Mouse (Mus musculus): Measurements from ENCODE around the gene Lrrc2.
A peak's percentile ranks its signal among the peaks of the same experiment; 100 is the strongest.

Gene Lrrc2

DNA sequence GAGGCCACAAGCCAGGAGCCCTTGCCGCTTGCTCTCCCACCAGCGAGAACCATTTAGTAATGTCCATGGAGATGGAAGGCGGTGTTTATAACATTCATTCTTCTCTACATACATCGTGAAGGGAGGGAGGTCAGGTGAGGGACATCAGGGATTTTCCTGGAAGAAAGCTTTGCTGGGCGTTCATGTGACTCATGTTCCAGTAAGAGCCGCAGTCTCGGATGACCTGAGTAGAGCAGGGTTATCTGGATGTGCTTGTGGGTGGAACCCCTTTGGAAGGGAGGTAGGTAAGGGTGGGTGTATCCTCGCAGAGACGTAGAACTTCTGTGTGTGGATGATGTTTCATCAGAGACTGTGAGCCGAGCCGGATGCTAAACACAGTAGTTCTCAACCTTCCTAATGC is at the start of gene Lrrc2:
Gene Lrrc2 (plus strand): TSS at position 149 of the 400 bp plus-strand sequence.
- no peak for DNase-seq (ENCODE audit: low spot score in 2 of 2)

DNA sequence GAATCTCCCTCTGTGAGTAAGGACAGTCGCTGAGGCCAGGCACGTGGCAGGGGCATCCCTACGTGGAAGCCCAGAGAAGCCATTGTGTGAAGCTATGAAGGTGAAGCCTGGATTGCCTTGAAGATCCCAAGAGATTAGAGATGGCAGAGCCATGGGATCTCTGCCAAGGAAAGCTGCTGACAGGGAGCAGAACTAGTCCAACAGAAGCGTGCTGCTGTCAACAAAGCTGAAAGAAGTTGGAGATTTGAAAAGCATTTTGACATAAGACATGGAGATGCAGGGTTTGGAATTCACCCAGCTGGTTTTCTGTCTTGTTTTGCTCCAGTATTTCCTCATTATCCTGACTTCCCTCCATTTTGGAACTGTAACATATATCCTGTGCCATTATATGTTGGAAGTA is 49.1 kb upstream of the Lrrc2 start:
- no peak for DNase-seq (ENCODE audit: low spot score in 2 of 2)

DNA sequence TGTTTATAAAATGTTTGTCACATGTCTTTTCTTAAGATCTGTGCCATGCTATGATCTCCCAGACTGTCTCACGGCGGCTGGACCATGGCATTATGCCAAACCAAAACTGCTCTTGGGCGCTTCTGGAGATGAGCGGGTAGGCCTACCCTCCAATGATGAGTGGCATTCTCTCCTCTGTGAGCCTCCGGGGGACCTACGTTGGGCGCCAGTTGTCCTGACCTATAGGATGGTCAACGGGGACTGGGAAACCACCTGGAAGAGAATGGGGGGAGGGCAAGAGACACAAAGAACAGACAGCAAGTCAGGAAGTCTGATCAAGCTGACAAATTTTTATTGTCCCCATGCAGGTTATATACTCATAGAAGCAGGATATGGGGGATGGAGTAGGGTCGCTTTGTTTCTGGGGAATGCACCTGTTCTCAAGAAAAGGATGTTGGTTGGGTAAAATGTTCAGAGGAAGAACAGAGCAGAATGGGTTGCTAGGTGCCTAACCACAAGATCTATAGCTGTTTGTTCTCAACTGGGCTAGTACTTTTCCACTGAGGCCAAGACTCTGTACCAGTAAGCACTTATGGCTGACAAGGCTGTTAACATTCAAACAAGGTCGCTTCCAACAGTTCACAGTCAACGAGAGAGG is 44.0 kb upstream of the Lrrc2 start:
- no peak for DNase-seq (ENCODE audit: low spot score in 2 of 2)

DNA sequence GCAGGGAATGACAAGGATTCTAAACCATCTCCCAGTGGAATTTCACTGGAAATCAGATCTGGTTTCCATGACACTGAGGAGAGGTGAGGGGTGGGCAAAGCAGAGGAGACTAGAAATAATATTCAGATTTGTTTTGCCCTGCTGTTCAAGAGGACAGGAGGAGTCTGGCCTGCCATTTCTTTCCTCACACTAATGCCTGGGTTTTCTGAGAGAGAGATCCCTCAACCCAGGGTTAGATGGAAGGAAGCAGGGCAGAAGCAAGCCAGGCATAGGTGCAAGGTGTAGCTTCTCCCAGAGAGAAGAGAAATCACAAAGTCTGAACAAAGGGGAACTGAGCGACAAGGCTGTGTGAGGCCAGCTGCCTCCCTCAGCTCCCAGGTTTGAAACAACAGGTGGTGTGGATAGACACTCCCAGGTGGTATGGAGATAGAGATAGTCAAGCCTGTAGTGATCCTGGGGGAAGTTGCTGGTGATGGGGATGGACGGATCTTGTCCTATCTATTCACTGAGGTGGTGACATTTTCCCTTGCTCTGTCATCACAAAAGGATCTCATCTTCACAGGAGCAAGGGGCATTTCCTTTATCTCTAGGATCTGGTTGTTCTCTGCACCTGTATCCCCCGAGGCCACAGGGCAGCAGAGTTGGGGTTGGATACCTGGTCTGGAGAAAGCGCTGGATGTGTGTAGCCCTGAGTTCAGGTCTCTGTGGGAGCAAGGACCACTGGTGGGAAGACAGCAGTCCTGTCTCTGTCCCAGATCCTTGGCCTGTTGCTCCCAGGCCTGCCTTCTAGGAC is 43.3 kb upstream of the Lrrc2 start:
- no peak for DNase-seq (ENCODE audit: low spot score in 2 of 2)

DNA sequence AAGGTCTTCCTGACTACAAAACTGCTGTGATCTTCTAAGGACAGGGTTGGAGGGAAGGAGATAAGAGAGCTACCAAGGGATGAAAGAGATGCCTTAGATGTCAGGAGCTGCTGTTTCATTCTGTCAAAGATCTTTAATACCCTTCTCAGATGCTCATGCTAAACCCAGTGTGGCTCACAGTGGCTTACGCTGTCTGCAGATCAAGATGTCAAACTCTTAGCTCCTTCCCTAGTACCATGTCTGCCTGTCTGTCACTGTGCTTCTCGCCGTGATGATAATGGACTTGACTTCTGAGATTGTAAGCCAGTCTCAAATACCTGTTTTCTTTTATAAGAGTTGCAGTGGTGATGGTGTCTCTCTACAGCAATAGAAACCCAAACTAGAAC is 42.7 kb upstream of the Lrrc2 start:
- no peak for DNase-seq (ENCODE audit: low spot score in 2 of 2)

DNA sequence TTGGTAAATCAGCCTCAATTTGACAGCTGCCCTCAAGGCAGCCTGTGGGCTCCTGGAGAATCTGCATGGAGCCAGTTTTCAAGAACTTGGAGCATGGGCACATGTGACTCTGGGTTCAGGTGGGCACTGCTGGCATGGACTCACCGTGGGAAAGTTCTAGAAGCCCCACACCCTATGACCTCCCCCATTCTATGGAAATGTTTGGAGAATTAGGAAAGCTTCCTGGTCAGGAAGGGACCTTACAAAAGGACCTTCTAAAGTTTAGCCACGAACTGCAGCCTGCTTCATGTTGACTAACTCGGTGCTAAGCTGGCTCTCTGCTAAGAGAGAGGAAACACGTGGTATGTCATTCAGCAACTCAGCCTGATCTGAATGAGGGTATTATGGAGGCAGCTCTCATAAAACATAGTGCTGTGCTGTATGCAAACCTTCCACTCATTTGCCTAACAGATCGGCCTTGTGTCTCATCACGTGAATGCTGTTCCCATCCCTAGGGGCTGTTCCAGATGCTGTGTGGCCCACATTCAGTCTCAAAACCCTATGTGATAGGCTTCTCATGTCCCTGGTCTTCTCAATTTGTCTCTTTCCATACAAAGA is 41.9 kb upstream of the Lrrc2 start:
- no peak for DNase-seq (ENCODE audit: low spot score in 2 of 2)

DNA sequence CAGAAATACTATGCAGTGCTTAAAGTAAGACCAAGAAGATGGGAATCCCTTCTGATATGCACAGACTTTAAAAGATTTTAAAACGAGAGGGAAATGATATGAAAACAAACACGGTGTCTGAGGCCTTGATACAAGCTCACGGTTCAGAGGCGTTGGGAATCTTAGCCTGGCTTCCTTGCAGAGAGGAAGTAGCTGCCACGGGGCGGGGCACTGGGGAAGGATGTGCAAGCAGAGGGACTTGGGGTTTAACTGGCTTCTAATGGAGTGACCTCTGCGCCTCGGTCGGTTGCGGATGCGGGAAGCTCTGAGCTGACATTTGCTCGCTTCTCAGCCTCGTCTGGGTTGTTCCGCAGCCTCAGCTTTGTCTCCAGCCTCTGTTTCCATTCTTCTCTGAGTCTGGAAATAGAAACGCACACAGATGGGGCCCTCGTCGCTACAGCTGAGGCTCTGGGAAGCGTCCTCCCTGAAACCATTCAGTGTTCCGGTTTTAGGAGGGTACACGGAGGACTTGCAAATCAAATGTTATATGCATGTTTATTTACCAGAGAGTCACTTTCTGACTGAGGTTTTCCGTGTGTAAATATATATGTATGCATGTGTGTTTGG is 36.6 kb upstream of the Lrrc2 start:
- DNase-seq (ENCODE audit: low spot score in 2 of 2): no peak

DNA sequence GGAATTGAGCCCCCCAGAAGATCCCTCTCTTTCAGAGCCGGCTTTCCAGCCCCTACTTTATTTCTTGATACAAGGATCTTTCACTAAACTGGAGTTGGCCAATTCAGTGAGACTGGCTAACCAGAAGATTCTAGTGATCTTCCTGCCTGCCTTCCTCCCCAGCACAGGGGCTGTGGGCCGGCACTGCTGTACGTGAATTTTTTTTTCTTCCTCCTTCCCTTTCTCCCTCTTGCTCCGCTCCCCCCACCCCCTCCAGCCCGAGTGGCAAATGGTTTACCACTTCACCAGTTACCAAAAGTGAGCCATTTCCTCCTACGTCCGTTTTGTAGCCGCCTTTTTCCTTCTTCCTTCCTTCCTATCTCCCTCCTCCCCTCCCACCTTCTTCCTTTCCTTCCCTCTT is 35.9 kb upstream of the Lrrc2 start:
- DNase-seq (ENCODE audit: low spot score in 2 of 2): no peak

DNA sequence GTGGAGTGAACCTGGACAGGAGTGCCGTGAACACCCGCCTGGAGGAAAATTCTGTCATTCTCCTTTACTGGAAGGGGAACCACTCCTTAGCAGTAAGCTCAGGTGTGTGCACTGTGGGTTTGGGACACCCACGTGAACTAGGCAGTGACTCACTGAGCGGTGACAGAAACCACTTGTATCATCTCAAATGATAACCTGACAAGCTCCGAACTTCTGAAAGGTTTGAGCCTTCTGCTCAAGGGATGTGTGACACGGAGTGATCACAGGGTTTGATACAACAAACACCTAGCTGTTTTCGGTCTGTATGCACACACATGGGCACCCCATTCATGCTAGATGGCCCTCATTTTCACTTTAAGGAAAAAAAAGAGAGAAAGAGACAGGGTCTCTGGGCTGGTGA is 34.6 kb upstream of the Lrrc2 start, which contains the start of gene Fam240a:
Gene Fam240a (minus strand): TSS at position 76 of the 400 bp plus-strand sequence.
- DNase-seq (ENCODE audit: low spot score in 2 of 2): no peak

DNA sequence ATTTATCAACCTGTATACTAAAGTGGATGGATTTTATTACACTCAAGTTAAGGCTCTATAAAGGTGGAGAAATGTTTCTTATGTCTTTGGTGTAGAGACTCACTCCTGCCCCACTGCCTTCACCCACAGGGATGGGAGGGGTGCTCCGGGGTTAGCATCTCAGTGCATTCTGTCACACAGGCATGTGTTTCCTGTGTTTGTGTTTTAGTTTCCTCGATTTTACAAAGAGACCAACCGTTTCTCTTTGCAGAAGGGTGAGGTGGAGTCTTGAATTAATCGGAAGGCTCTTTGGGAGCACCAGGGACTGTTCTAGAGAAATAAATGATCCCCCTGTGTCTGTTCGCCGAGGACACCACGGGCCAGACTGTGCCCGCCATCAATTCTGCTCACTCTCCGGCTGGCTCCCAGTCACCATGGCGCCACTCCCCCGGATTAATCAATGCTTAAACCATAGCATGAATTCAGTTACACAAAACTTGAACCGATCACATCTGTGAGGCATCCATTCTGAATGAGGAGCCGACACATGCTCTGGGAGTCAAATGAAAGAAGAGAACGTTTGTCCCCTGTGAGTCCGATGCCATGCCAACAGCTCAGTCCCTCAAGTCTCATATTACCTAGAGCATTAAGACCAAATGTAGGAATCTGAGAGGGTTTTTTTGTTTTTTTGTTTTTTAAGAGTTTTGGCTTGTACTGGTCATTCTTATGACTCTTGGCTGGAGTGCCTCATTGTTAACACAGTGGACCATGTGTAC is 30.5 kb upstream of the Lrrc2 start:
- no peak for DNase-seq (ENCODE audit: low spot score in 2 of 2)

DNA sequence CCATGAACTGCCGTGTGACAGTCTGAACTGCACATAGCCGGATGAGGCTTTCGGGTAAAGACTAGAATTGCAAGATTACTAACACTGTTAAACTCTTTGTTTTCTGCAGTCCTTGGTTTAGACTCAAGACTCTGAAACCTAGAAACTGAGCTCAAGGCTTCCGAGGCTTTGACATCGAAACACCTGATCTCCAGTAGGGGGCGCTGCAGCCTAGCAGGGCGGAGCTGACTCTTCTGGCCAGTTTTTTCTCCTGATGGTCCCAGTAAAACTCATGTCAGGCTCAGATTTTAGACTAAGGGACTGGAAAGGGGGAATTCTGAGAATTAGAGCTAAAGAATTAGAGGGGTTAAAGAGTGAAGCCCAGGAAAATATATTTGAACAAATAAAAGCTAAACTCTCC is 28.6 kb upstream of the Lrrc2 start:
- peak; percentile 68 to 75 for DNase-seq (ENCODE audit: low spot score in 2 of 2)

DNA sequence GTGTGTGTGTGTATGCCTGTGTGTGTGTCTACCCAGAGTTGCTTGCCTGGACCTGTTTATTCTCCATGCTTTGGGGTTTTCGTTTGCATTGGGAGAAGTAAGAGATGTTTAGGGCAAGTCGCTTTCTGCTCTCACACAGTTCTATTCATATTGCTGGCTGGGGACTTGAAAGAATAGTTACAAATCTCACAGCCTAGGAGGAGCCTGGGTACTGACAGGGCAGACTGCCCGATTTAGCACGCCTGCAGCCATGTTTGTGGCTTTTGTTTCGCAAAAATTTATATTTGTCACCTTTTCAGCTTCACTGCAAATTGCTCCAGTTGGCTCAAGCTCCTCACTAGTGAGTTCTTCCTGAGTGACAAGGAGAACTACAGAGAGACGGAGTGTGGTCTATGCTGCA is 19.8 kb upstream of the Lrrc2 start:
- no peak for DNase-seq (ENCODE audit: low spot score in 2 of 2)

DNA sequence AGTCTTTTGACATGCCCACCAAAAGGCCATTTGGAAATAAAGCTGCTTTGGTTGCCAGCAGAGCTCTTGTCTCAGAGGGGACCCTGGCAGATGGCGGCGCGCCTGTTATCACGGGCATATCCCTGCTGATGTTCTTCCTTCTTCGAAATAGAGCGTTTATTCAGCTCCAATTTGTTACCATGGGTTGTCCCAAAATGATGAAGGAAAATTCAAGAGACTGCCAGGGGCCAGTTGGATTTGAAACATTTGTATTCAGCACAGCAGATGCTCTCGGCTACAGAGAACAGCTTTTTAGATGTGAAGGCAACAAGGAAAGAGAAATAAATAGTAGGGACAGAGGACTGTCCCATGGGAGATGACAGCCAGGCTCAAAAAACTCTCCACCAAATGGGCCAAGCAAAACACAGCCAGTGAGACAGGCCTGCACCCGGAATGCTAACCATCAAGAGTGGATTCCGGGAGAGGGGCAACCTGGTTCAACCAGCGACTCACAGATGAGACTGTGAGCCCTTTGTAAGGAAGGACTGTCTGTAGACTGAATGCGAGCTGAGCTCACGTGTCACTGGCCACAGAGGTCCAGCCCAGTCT is 17.4 kb upstream of the Lrrc2 start:
- peak in 1 of 2 experiments; percentile 33 for DNase-seq (ENCODE audit: low spot score in 2 of 2)

DNA sequence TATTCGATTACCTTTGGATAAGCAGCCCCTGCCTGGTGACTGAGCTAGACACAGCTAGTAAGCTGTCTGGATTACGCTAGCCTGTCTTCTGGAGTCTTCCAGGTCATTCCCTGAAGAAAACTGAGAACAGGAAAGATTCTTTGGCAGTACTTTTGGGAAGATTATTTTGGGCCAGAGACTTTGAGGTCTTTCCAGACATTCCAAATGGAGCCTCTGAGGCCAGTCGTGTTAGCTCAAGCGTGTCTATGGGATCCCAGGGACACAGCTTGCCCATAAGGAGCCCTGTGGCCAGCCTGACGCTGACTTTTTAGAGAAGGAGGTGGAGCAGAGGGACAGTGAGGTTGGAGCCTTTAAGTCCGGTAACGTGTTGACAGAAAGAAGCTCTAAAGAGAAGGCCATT is 15.4 kb upstream of the Lrrc2 start:
- no peak for DNase-seq (ENCODE audit: low spot score in 2 of 2)

DNA sequence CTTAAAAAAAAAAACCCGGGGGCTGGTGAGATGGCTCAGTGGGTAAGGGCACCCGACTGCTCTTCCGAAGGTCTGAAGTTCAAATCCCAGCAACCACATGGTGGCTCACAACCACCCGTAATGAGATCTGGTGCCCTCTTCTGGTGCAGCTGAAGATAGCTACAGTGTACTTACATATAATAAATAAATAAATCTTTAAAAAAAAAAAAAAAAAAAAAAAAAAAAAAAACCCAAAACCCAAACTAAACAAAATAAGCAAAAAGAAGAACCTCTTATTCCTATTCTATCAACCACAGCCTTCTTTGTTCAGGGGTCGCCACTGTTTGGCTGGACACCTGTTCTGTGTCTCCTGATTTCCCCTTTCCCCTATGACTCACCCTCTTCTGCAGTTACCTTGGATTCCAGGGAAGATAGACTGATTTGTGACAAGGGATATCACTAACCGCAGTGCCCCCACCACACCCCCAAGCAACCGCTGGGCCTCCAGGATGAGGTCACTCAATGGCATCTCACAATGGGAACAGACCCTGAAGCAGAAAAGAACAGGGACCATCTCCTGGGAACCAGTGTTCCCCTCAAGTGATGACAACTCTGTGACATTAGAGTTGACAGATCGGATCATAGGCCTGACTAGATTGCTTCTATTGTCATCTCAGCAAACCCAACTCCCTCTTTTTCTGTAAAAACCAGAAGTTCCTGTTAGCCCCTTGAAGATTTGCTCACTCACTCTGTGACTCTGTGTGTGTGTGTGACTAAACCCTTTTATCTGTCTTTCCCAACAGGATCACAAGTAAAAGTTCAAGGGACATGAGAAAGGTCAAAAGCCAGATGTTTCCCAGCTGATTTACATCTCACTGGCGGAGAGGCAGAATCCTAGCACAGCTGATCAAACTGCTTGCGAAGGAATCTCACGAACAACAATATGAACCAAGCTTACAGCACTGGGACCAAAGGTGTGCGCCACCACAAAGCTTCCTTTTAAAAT is 13.5 kb upstream of the Lrrc2 start:
- no peak for DNase-seq (ENCODE audit: low spot score in 2 of 2)

DNA sequence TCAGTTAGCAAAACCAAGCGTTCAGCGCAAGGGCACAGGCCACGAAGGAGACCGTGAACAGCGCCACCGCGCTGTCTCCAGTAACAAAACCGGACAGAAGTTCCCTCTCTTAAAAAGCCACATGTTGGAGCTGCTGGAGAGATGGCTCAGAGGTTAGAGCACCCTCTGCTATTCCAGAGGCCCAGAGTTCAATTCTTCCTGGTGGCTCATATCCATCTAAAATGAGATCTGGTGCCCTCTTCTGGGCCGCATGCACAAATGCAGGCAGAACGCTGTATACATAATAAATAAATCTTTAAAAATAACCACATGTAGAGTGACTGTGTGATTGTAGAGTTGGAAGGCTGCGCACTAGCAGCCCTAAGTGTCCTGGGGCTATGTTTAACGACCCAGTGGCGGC is 7.1 kb upstream of the Lrrc2 start:
- no peak for DNase-seq (ENCODE audit: low spot score in 2 of 2)

DNA sequence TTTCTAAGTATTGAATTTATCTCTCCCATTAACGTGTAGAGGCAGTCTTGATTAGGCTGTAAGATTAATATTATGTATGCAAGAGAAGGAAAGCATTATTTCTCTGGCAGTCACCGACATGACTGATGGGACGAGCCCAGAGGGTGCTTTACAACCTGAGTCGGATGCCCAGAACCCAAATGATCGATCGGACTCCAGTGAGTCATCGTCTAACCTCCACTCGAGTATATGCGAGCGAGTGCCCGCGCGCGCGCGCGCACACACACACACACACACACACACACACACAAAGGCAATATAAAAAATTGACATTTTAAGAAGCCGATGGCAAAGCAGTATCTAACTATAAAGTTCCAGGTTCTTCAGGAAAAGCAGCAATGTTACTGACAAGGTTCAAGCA is 6.0 kb upstream of the Lrrc2 start:
- DNase-seq (ENCODE audit: low spot score in 2 of 2): no peak

DNA sequence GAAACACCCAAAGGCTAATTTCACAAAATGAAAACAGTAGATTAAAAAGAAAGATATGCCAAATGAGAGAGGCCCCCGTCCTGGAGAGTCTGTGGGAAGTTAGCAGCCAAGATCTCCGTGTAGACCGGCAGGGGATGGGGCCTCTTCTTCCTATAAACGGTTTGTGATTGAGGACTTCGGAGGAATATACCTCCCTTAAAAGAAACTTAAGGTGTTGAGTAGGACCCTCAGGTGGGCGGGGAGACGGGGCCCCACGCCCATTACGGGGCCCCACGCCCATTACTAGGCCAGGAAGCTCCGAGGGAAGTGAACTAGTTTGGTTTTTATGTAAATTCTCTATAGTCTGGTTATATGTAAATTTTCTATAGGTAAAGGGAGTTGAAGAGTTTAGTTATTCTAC is 5.4 kb upstream of the Lrrc2 start, which contains the start of gene Tdgf1:
Gene Tdgf1 (minus strand): TSS at position 233 of the 400 bp plus-strand sequence.
- no peak for DNase-seq (ENCODE audit: low spot score in 2 of 2)

DNA sequence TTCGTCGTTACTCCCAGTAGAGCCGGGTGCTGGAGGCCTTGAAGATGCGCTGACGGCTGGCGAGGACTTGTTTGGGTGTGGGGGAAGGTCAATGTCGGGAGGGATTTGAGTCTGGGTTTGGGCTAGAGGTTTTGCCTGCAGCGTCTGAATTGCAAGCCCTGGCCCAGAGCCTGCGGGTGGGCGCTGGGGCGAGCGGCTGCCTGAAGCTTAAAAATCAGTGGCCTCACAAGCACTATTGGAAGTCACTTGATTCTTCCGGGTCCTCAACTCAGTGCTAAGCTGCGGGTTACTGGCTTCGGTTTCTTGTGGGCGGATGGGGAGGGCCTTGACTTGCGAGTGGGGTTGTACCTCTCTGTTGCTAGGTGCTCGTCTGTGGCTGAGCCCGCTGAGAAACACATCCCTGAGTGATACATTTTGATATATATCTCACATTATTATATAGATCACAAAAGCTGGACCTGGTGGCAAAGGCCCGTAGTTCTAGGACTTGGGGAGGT is 4.7 kb upstream of the Lrrc2 start:
- no peak for DNase-seq (ENCODE audit: low spot score in 2 of 2)

DNA sequence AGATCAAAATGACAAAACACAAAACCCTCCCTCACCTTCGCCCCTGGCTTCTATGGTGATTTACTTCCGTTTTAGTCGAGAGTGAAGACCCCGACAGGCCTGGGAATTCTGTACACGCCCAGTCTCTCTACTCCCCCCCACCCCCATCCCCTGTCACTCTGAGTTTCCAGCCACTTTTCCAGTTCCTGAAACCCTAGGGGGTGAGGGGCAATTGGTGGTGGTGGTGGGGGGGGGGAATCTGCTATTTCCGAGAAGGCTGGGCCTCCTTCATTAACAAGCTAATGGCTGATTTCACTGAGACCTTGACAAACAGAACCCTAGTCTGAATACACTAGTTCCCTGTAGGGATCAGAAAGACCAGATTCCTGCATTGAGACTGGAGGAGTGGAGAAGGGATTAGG is 4.1 kb upstream of the Lrrc2 start:
- DNase-seq (ENCODE audit: low spot score in 2 of 2): no peak

All from right cerebral cortex, adult 2 months (tissue).